Mouse (Mus musculus): Measurements from ENCODE around the gene Cacng2. TPM values are rescaled to one million over a fixed set of nuclear protein-coding genes. Genes with fewer than 3 reads are reported as not detected.
A peak's percentile ranks its signal among the peaks of the same experiment; 100 is the strongest.

Gene Cacng2
- polyA plus RNA-seq, 1 experiment from 2014 or later: not detected

DNA sequence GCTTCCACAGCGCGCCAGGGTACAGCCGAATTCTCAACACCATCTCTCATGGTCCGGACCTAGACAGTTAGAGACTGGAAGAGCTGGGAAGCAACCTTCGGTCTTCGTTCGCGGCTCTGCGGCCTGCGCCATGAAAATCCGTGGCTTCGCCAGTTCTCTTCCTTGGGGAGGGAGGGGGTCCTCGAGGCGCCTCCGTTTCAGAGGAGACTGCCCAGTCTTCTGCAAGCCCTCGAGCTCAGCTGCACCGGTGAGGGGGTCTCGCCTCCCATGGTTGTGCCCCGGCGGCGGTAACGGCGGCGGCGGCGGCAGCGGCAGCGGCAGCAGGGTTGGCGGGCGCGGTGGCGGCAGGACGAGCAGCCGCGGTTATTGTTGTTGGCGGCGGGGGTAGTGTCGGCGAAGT lies 580 bp downstream of the Cacng2 start:
- Histone ChIP-seq H3K4me3 (peak overlapping the region; percentile 43), H3K4me1 (peaks cover 7% of the 10 kb centered on the region), H3K27ac (no peak overlapping the region), H3K36me3 (no peaks in the 10 kb centered on the region), H3K27me3 (ENCODE audit: low read depth, poor library complexity, severe bottlenecking) (peaks cover 29% of the 10 kb centered on the region), H3K9me3 (replicated peaks) (no peaks in the 10 kb centered on the region)
- DNase-seq (ENCODE audit: low spot score): no peak
- 7% methylated on average over 39 of the region's 39 CpGs for WGBS

DNA sequence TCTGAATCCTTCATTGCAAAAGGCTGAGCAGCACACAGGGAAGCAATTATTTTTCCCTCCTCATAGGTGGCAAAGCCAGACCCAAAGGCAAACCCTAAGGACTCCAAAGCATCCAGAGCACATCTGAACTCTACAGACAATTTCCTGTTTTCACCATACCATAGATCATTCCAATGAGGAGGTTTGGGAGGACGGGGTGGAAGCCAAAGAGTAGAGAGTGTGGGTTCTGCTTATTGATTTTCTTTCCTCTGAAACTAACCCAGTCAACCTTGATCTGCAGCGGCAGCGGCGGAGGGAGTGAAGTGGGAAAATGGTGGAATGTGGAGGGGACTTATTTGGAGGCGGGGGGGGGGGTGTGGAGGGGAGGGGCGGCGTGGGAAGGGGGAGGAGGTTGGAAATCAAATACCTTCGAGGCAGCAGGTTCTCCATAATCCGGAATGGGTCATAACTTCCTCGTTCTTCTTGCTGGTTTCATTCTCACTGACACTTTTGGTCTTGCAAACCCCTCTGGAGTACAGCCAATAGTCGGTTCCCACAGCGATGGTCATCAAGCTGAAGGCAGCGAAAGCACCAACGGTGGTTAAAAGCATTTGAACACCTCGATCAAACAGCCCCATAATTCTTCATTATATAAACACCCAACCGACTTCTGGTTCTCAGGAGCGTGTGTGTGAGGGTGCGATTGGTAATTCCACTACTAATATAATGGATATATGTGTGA lies 1.4 kb downstream of the Cacng2 start:
- H3K36me3 ChIP-seq: no peaks in the 10 kb centered on the region
- peaks cover 29% of the 10 kb centered on the region for H3K27me3 ChIP-seq (ENCODE audit: low read depth, poor library complexity, severe bottlenecking)
- H3K27ac ChIP-seq: no peak overlapping the region
- H3K4me1 ChIP-seq: peaks cover 7% of the 10 kb centered on the region
- H3K9me3 ChIP-seq (replicated peaks): no peaks in the 10 kb centered on the region
- H3K4me3 ChIP-seq: no peak overlapping the region
- 76% methylated on average over 17 of the region's 18 CpGs for WGBS
- DNase-seq (ENCODE audit: low spot score): no peak

DNA sequence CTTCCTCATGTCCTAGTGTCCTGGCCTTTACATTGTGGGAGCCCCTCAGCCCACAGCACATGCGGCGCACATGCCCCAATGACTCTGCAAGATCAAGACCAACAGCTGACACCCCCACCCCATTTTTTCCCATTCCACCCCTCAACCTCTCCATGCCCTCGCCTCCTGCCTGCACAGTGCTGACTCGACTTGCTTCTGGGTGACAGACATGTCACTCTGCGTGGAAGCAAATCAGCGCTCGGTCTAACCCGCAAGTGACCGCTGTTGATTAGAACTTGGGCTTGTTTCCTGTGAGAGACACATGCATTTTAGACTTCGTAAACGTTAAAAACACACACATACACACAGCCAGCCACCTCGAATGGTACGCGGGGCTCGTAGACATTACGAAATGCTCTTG lies 2.1 kb downstream of the Cacng2 start:
- WGBS: 91% methylated on average over 16 of the region's 16 CpGs
- Histone ChIP-seq H3K27ac (no peak overlapping the region), H3K9me3 (replicated peaks) (no peaks in the 10 kb centered on the region), H3K4me3 (no peak overlapping the region), H3K27me3 (ENCODE audit: low read depth, poor library complexity, severe bottlenecking) (peaks cover 29% of the 10 kb centered on the region), H3K4me1 (peaks cover 7% of the 10 kb centered on the region), H3K36me3 (no peaks in the 10 kb centered on the region)
- no peak for DNase-seq (ENCODE audit: low spot score)

DNA sequence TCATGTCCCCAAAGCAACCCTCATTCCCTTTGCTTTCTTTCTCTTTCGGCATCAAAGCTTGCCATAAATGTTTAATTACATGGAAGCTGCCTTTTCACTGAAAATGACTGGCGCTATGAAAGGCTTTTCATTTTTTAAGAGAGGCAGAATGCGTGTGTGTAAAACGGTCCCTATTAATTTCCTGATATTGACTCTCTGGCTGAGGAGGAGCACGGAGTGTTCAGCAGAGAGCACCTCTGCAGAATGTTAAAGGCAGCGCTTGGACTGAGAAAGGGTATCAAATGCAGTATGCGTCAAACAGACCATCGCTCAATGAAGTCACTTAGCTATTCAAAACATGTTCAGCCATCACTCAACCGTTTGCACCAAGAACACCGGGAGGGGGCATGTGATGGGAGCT lies 2.9 kb downstream of the Cacng2 start:
- H3K27ac ChIP-seq: no peak overlapping the region
- H3K9me3 ChIP-seq (replicated peaks): no peaks in the 10 kb centered on the region
- peaks cover 29% of the 10 kb centered on the region for H3K27me3 ChIP-seq (ENCODE audit: low read depth, poor library complexity, severe bottlenecking)
- no peak overlapping the region for H3K4me3 ChIP-seq
- no peak for DNase-seq (ENCODE audit: low spot score)
- H3K4me1 ChIP-seq: peaks cover 7% of the 10 kb centered on the region
- no peaks in the 10 kb centered on the region for H3K36me3 ChIP-seq
- 88% methylated on average over 10 of the region's 10 CpGs for WGBS

DNA sequence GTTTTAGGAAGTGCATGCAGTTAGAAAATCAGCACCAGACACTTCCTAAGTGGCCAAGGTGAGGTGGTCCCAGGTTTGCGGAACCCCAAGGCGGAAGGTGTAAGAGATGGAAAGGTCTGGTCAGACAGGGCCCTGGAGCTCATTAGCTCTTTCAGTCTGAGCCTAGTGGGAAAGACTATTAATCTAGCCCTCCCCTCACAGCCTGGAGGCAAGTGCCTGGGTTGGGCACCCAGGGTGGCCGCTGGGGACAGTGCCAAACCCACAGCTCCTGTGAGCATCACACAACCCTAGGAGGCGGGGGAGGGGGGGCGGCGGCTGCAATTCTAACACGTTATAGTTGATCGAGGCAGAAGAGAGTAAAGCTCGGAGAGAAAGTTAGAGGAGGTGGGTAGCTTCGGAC lies 3.6 kb downstream of the Cacng2 start:
- Histone ChIP-seq H3K27ac (no peak overlapping the region), H3K9me3 (replicated peaks) (no peaks in the 10 kb centered on the region), H3K4me3 (no peak overlapping the region), H3K36me3 (no peaks in the 10 kb centered on the region), H3K27me3 (ENCODE audit: low read depth, poor library complexity, severe bottlenecking) (peaks cover 29% of the 10 kb centered on the region), H3K4me1 (peaks cover 7% of the 10 kb centered on the region)
- 74% methylated on average over 10 of the region's 10 CpGs for WGBS
- no peak for DNase-seq (ENCODE audit: low spot score)

DNA sequence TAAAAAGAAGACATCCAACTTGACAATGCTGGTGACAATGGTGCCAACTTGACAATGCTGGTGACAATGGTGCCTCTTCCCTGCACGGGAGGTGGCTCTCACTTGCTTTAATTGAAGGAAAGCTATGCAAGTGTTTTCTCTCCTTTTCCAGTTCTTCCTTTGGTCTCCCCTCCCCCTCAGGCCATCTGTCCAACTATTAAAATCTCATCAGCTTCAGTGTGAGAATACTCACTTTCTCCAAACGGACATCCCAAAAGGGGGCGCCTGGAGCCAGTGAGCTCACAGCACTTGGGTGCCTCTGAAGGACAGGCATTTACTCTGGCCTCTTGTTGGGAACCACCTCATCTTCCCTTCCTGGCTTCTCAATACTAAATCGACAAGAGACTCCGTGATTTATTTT lies 20.3 kb downstream of the Cacng2 start:
- Histone ChIP-seq H3K4me1 (no peaks in the 10 kb centered on the region), H3K4me3 (no peak overlapping the region), H3K27me3 (ENCODE audit: low read depth, poor library complexity, severe bottlenecking) (no peaks in the 10 kb centered on the region), H3K36me3 (no peaks in the 10 kb centered on the region), H3K9me3 (replicated peaks) (no peaks in the 10 kb centered on the region), H3K27ac (no peak overlapping the region)
- WGBS: 45% methylated on average over 5 of the region's 5 CpGs
- DNase-seq (ENCODE audit: low spot score): no peak

DNA sequence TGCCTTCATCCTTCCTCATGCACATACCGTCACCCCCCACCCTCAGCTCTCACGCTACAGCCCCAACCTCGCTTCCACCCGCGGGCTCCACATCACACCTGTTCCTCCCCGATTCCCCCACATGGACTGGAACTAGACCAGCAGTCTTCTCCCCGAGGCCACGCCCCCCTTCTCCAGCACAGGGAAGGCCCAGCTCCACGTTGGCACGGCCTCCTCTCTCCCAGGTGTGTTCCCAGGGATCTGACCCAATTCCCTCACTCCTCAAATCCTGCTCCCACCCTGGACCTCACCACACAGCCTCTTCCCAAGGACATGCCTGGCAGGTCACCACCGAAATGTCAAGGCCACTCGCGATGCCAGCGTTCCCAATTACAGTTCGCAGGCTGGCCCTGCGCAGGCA lies 23.8 kb downstream of the Cacng2 start:
- Histone ChIP-seq H3K27ac (no peak overlapping the region), H3K36me3 (no peaks in the 10 kb centered on the region), H3K4me1 (no peaks in the 10 kb centered on the region), H3K27me3 (ENCODE audit: low read depth, poor library complexity, severe bottlenecking) (no peaks in the 10 kb centered on the region), H3K9me3 (replicated peaks) (no peaks in the 10 kb centered on the region), H3K4me3 (no peak overlapping the region)
- WGBS: 87% methylated on average over 16 of the region's 16 CpGs
- no peak for DNase-seq (ENCODE audit: low spot score)

DNA sequence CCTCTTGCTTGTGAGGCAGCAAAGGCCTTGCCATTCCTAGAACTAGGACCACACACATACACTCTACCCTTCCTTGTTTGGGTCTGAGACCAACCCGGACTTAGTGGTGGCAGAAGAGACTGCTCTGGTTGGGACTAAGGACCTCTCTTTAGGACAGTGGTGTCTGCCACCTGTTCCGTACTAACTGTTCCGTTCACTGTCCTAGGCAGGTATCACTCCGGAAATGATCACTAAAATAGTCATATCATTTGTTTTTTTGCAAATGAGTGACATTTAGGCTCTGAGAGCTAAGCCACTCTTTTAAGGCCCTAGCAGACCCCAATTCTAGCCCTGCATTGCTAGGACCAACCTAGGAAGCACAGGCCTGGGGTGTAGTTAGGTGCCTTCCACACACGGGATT lies 26.2 kb downstream of the Cacng2 start:
- WGBS: 88% methylated on average over 5 of the region's 5 CpGs
- no peaks in the 10 kb centered on the region for H3K9me3 ChIP-seq (replicated peaks)
- no peak for DNase-seq (ENCODE audit: low spot score)
- no peaks in the 10 kb centered on the region for H3K36me3 ChIP-seq
- H3K4me3 ChIP-seq: no peak overlapping the region
- H3K4me1 ChIP-seq: no peaks in the 10 kb centered on the region
- H3K27ac ChIP-seq: no peak overlapping the region
- H3K27me3 ChIP-seq (ENCODE audit: low read depth, poor library complexity, severe bottlenecking): no peaks in the 10 kb centered on the region

DNA sequence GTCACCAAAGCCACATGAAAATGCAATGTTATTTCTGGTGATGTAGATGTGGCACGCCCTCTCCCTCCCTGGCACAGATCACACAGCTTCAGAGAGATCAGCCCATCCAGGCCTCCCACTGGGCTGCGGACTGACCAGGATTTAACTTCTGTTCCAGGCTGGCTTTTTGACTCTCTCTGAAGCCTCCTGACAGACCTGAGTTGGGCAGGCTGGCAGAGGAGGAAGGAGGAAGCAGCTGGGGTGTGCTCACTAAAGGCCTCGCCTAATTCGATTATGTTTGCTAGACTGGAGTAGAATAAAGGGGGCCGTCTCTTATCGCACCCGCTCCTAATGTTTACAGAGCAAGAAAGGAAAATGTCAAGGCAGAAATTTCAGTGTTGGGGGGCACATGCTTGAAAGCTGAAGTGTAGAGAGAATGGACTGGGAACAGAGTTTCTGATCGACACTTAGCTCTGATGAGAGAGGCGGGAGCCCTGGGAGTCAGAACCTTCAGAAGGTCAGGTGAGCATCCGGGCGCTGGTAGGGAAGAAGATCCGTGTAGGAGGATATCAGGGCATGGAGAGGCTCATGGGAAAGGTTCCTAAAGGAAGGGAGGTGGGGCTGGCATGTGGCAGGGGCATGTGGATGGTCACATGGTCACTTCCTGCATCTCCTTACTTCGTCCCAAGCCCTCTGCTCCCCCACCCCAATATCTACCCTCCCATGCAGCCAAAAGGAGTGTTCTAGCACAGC lies 36.8 kb downstream of the Cacng2 start:
- H3K4me1 ChIP-seq: no peaks in the 10 kb centered on the region
- H3K27ac ChIP-seq: no peak overlapping the region
- no peak overlapping the region for H3K4me3 ChIP-seq
- DNase-seq (ENCODE audit: low spot score): no peak
- H3K27me3 ChIP-seq (ENCODE audit: low read depth, poor library complexity, severe bottlenecking): no peaks in the 10 kb centered on the region
- H3K36me3 ChIP-seq: no peaks in the 10 kb centered on the region
- H3K9me3 ChIP-seq (replicated peaks): no peaks in the 10 kb centered on the region
- 78% methylated on average over 13 of the region's 13 CpGs for WGBS

DNA sequence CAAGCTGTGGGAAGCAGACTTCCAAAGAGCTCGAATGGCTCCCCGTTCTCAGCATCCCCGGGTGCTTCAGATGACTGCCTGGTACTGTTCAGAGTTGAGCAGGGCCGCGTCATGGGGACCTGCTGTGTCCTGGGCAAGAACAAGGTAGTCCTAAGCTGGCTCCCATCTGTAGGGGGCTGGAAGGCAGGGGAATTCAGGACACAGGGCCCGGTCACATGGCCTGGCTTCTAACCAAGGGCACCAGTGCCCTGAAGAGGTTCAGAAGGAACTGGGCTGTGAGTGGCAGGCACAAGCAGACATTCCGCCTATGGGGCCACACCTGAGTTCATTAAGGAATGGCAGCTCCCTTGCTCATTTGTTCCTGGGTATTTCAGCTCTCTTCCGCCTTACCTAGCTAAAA lies 37.7 kb downstream of the Cacng2 start:
- Histone ChIP-seq H3K27me3 (ENCODE audit: low read depth, poor library complexity, severe bottlenecking) (no peaks in the 10 kb centered on the region), H3K36me3 (no peaks in the 10 kb centered on the region), H3K4me1 (no peaks in the 10 kb centered on the region), H3K4me3 (no peak overlapping the region), H3K9me3 (replicated peaks) (no peaks in the 10 kb centered on the region), H3K27ac (no peak overlapping the region)
- no peak for DNase-seq (ENCODE audit: low spot score)
- WGBS: 67% methylated on average over 8 of the region's 8 CpGs

DNA sequence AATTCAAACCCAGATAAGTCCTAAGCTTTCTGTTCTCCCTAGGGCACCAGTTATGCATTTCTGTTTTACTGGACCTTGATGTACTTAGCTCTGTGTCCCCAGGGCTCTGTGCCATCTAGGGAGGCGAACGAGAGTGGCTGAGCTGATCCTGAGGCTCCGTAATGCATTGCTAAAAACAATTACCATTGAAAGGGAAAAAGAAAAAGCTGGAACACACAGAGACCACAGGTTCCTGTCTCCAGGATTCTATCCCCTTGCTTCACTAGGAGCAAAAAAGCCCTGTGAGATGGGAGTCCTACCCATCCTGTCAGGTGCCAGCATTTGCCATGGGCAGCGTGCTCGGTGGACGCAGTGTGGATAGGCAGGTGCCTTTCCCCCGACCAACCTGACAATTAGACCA lies 38.4 kb downstream of the Cacng2 start:
- H3K27me3 ChIP-seq (ENCODE audit: low read depth, poor library complexity, severe bottlenecking): no peaks in the 10 kb centered on the region
- no peak overlapping the region for H3K4me3 ChIP-seq
- no peaks in the 10 kb centered on the region for H3K9me3 ChIP-seq (replicated peaks)
- WGBS: 88% methylated on average over 7 of the region's 7 CpGs
- H3K4me1 ChIP-seq: no peaks in the 10 kb centered on the region
- H3K27ac ChIP-seq: no peak overlapping the region
- no peaks in the 10 kb centered on the region for H3K36me3 ChIP-seq
- DNase-seq (ENCODE audit: low spot score): no peak

DNA sequence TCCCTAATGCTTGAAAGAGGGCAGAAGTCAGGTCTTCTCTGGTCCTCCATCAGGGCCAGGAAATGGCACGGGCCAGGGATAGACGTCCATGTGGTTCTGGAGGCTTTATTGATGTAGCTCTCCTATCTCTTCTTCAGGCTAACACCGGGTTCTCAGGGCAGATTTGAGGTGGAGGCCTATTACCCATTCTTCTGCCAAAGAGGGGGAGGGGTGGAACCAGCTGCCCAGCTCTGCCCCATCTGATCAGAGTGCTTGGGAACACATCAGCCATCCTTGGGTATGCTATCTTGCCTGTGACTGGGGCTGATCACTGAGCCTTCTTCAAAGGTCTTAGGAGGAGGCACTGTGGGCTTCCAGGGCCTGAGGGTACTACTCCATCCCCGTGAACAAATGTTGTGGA lies 39.5 kb downstream of the Cacng2 start:
- whole genome bisulfite sequencing: 76% methylated on average over 4 of the region's 4 CpGs

DNA sequence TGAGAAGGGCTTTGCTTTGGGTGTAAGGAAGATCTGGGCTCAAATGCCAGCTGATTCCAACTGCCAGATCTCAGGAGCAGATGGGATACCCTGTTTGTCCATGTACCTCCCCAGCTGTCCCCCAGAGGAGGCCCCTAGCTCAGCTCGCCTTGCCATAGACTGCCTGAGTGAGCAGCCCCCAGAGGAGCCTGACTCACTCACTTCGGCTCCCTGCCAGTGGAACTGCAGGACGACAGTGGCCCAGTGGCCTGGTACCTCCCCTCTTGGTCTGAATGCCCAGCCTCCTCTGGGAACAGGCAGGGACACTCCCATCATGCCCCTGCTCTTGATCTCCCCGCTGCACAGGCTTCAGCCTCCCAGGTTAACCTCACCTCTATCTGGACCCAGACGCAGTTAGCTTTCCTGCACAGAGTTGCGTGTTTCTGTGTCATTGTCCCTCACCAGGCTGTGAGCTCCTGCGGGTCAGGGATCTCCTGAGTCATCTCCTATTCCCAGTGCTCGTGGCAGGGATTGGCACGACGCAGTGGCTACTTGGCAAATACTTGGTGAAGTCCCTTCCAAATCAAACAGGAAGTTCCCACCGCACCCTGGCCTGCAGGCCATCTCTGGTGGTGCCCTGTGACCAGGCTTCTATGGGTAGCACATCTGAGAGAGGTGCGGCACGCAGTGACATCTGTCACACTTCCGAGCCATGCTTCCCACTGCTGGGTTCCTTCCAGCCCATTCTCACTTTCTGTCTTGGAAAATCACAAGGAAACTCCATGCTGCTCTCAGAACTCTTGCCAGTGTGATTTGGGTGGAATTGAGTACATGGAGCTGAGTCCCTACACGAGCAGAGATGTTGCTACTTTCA lies 40.8 kb downstream of the Cacng2 start:
- H3K27ac ChIP-seq: no peak overlapping the region
- no peak overlapping the region for H3K4me3 ChIP-seq
- no peaks in the 10 kb centered on the region for H3K4me1 ChIP-seq
- WGBS: 74% methylated on average over 15 of the region's 15 CpGs
- H3K9me3 ChIP-seq (replicated peaks): no peaks in the 10 kb centered on the region
- H3K27me3 ChIP-seq (ENCODE audit: low read depth, poor library complexity, severe bottlenecking): no peaks in the 10 kb centered on the region
- no peaks in the 10 kb centered on the region for H3K36me3 ChIP-seq
- no peak for DNase-seq (ENCODE audit: low spot score)

More for the DNA sequence above, 39.5 kb downstream of the Cacng2 start:
- H3K27ac ChIP-seq: no peak overlapping the region
- H3K4me3 ChIP-seq: no peak overlapping the region
- no peak for DNase-seq (ENCODE audit: low spot score)
- no peaks in the 10 kb centered on the region for H3K36me3 ChIP-seq
- H3K9me3 ChIP-seq (replicated peaks): no peaks in the 10 kb centered on the region
- H3K27me3 ChIP-seq (ENCODE audit: low read depth, poor library complexity, severe bottlenecking): no peaks in the 10 kb centered on the region
- H3K4me1 ChIP-seq: no peaks in the 10 kb centered on the region
